Mouse (Mus musculus) heart, postnatal 14 days (tissue): ENCODE results near the gene Defb35. TPM values are rescaled to one million over a fixed set of nuclear protein-coding genes. Genes with fewer than 3 reads are reported as not detected.
"Not testable (repeated sequence)": the region's sequence is repeated elsewhere in the genome, so short reads cannot be mapped to it uniquely, and the experiment has no call there.

Source experiments
- DNase-seq, 2 experiments: peaks; one replicate each; pipeline ENCODE4 v3.0.0; 2021 to 2022
- intact Hi-C: fragments of 180-260 bp; cut with DNase I; formaldehyde crosslinking; loops from one replicate; pipeline ENCODE4 v1.15.1; 2025
- long read RNA-seq, 2 experiments: library from polyadenylated mRNA; stranded (forward); transcript quantifications; one replicate each; pipeline ENCODE4 v2.0.0; 2021
- total RNA-seq, 2 experiments: library from RNA; stranded (reverse); gene quantifications; 2 replicates each; pipeline ENCODE4 v1.2.3; 2021

Defb35 gene
- not detected for total RNA-seq
- long read RNA-seq, experiment 1: 0 reads
- long read RNA-seq, experiment 2: 0 reads

- intact Hi-C loops, DNase-seq: not testable (repeated sequence)
Observed at GRCm38 (mm10) chr8:21938052-21938451, at the start of gene Defb35. Gene Defb35 (plus strand): TSS chr8:21938352.

DNA sequence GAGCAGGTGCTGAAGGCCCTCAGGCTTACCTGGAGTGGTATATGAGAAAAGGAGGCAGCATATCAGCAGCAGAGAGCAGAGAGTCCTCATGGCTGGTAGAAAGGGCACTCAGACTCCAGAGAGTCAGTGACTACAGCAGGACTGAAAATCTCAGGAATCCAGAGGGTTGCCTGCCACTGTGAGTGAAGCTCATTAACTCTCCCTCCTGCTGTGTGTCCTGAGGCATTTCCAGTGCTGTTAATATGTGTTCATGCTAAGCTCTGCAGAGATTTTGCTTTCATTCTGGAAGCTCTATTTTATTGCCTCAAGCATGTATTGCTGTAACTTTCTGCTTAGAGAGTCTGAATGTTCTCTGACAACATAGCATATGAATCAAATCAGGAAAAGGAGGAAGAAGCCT is 31.9 kb upstream of the Defb35 start, which contains the start of gene Defb11:
Defb11 (minus strand) TSS at position 123 of the 400 bp plus-strand sequence.
- DNase-seq, intact Hi-C loops: not testable (repeated sequence)

- DNase-seq: no peak
- intact Hi-C loops: no loop called here
Observed at GRCm38 (mm10) chr8:21911931-21912330, 26.2 kb upstream of the Defb35 start.

GRCm38 (mm10) chr8:21912554-21912953 is 25.6 kb upstream of the Defb35 start:
- no peak for DNase-seq
- intact Hi-C loops: no loop called here

DNA sequence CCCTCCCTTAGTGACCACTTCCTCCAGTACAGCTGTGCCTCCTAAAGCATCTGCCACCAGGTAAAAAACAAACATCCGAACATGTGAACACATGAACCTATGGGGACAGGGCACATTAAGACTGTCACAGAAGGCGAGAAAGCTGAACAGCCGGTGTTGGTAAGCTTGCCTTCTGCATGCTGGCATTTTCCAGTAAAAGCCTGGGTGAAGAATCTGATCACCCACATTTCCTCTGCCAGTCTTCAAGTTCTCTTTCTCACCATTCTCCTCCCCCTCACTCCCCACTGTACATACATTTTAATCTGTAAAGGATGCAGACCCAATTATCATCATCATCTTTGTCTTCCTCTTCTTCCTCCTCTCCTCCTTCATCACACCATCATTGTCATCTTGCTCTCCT is 22.5 kb upstream of the Defb35 start:
- intact Hi-C loops: no loop called here

DNA sequence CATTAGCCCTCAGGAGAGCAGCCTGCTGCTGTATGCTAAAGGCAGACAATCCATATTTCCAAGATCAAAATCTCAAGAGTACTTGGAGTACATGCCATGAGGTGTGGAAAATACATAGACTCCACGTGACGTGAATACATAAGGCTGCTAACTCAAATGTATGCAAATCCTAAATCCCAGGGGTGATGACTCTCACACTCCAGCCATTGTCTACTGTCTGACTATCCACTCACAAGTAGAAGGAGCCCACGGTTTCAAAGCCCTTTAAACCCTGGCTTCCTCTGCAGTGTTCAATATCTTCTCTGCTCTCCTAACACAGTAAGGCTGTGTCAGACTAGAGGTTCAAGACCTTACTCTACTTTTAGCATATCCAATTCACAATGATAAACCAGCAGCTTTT is 7.4 kb upstream of the Defb35 start:
- DNase-seq, intact Hi-C loops: not testable (repeated sequence)

More for the DNA sequence above, 22.5 kb upstream of the Defb35 start:
- DNase-seq: no peak

- intact Hi-C loops: no loop called here
- DNase-seq: no peak
Observed at GRCm38 (mm10) chr8:21932610-21933009, 5.5 kb upstream of the Defb35 start, which contains the start of gene Defb15. Gene Defb15 (minus strand): TSS chr8:21932710.

DNA sequence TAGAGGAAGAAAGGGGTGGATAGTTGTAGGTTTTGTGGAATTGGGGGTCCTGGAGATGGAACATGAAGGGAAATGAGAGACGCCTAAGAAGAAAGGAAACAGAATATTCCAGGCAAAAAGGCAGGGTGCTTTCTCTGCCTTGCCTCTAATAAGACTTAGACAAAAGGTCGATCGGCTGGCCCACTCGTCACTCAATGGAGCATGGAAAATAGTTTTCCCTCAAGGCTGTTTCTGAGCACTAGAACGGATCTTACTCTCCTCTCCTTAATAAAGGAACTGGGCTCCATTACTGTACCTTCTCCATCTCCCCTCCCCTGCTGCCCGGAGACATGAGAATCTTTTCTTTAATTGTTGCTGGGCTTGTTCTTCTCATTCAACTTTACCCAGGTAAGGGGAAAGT is 8.3 kb downstream of the Defb35 start, which contains the start of gene Defb13:
Defb13 (plus strand) TSS at position 301 of the 400 bp plus-strand sequence.
- intact Hi-C loops: no loop called here

DNA sequence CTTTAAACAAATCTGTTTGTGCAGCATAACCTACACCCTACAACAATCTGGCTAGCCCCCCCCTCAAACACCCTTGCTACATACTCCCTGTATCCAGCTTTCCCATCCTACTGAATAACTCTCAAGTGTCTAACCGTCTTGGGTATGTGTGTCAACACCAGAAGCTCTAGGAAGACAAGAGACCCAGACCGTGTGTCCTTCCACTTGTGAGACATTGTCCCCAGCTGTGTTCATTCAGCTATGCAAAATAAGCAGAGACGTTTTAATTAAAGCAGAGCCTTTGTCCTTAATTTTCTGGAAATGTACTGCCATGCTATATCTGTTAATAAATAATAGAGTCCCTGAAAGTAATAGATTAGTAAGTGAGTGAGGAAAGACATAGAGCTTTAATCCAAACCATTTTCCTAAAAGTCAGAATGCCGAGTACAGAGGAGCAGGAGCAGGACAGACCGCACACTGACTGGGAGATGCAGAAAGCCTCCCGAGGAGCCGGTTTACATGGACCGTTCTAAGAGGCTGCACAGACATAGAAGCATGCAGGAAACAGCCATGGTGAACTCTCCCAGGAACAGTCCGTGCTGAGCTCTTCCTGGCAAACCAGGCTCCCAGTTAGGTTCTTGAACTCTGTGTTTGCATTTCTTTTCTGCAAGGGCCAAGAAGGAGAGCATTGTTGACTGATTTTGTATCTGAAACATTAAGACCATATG is 9.3 kb downstream of the Defb35 start:
- intact Hi-C loops: no loop called here
- no peak for DNase-seq

More for the DNA sequence above, 8.3 kb downstream of the Defb35 start, which contains the start of gene Defb13:
- no peak for DNase-seq

DNA sequence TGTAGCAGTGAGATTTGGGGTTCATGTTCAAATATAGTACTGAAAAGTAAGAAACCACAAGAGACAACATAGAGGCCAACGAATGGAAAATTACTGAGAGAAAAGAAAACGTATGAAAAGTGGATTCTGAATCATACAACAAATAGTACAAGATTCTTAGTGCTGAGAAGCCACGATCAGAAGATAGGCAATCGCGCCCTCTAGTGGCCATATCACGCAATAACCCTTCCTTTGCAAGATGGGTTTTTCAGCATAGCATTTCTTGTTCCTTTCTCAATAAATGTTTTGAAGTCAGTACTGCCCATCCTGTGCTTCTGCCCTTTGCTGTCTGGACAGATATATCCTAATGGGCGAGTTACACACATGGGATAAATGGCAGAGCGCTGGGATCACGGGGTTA is 17.2 kb downstream of the Defb35 start:
- intact Hi-C loops: no loop called here
- DNase-seq: peak; percentile 8 to 17

GRCm38 (mm10) chr8:21956336-21956735 is 18.2 kb downstream of the Defb35 start:
- no peak for DNase-seq
- intact Hi-C loops: no loop called here

GRCm38 (mm10) chr8:21958414-21958813 is 20.3 kb downstream of the Defb35 start, which contains the start of gene Fam90a1a:
Gene Fam90a1a (plus strand): TSS chr8:21958714.
- DNase-seq: no peak
- intact Hi-C loops: no loop called here

GRCm38 (mm10) chr8:21966646-21967045 is 28.5 kb downstream of the Defb35 start:
- intact Hi-C loops: no loop called here
- DNase-seq: no peak

DNA sequence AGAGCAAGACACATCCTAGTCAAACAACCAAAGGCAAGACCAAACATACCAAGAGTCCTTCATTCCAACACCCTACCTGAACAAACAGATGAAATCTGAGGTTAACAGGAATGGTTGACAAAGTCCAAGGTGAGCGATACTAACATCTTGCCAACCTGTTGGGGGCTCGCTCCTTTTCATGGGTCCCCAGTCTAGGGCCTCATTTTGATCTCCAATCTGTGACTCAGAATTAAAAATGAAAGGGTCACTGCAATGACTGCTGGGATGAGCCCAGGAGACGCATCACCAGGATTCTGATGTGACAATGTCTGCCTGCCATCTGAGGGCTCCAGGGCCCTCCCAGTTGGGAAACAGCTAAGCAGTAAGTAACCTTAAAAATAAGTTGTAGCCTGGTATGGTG is 31.3 kb downstream of the Defb35 start, which contains the start of gene Ccdc70:
Ccdc70 (plus strand) TSS at position 301 of the 400 bp plus-strand sequence.
- intact Hi-C loops: no loop called here
- no peak for DNase-seq

GRCm38 (mm10) chr8:21978193-21978592 is 40.0 kb downstream of the Defb35 start:
- intact Hi-C loops: no loop called here
- no peak for DNase-seq

GRCm38 (mm10) chr8:21981664-21982337 is 43.6 kb downstream of the Defb35 start:
- intact Hi-C loops: no loop called here
- DNase-seq: peak in 1 of 2 experiments; percentile 12

Other genes starting within 250 kb of the Defb35 start
- not detected for gene AY761184, start 234.7 kb upstream of the Defb35 start, total RNA-seq
- gene Defa24, start 203.9 kb upstream of the Defb35 start, total RNA-seq: not detected
- not detected for gene Defb50, start 114.8 kb upstream of the Defb35 start, total RNA-seq
- not detected for gene Defb2, start 98.4 kb upstream of the Defb35 start, total RNA-seq
- gene Defb10, start 79.5 kb upstream of the Defb35 start, total RNA-seq: not detected
- gene Defb9, start 52.9 kb upstream of the Defb35 start, total RNA-seq: not detected
- not detected for gene Defb11, start 31.9 kb upstream of the Defb35 start, total RNA-seq
- not detected for gene Defb15, start 5.6 kb upstream of the Defb35 start, total RNA-seq
- gene Defb13, start 8.4 kb downstream of the Defb35 start, total RNA-seq: not detected
- gene Fam90a1a, start 20.4 kb downstream of the Defb35 start, total RNA-seq: not detected
- not detected for gene Ccdc70, start 31.4 kb downstream of the Defb35 start, total RNA-seq
- under 1 TPM; 0.37 to 0.55 TPM for gene Atp7b, start 122.0 kb downstream of the Defb35 start, total RNA-seq
- gene Alg11, start 122.4 kb downstream of the Defb35 start, total RNA-seq: 10 to 100 TPM in 1 of 2 experiments, 1 to 10 TPM in 1; 9.1 to 10.8 TPM
- under 1 TPM in 1 of 2 experiments, not detected in 1; 0.29 TPM for gene Nek5, start 186.7 kb downstream of the Defb35 start, total RNA-seq
- 1 to 10 TPM; 1.9 to 2.2 TPM for gene Nek3, start 228.1 kb downstream of the Defb35 start, total RNA-seq
- 1 to 10 TPM; 4.4 to 5.8 TPM for gene Ckap2, start 247.5 kb downstream of the Defb35 start, total RNA-seq